Mouse (Mus musculus): ENCODE data around the gene Rbm46. TPM values are rescaled to one million over a fixed set of nuclear protein-coding genes. Genes with fewer than 3 reads are reported as not detected.

Rbm46 gene
- polyA plus RNA-seq, 1 experiment from 2014 or later, result 1.6 TPM

DNA sequence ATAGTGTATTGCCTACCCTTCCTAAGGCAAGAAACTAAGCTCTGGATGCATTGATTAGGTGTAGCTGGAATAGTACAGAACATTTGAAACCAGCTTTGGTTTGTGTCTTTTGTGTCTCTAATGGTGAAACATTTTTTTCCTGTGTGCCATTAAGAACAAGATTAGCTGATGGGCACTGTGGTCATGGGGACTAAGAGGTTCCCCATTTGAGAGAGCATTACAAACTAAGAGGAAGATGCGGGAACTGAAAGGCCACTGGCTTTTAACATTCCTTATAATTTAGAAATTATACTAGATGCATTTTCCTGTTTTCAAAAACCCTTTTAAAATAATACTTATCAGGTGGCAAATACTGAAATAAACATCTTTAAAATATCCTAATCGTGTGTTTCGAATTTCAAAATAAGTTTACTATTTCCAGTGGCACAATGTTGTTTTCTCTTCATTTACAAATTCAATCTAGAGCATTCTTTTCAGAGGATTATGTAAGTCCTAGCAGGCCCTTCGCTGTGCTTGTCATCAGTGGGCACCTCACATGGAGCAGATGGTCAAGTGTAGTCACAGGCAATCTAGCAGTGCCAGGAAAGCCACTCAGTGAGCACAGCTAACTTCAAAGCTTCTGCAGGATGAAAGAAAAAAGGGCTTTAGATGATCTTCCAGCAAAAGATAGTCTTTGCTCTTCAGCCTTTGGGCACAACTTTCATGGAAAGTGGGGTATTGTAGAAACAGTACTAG, 76.4 kb downstream of the Rbm46 start:
- 90% methylated on average over 4 of the region's 4 CpGs for WGBS
- ATAC-seq (ENCODE audit: low FRiP score), result no peak
- no peaks in the 10 kb centered on the region for H3K4me1 ChIP-seq (replicated peaks; ENCODE audit: control insufficient read depth, insufficient read depth, low read length)
- no peaks in the 10 kb centered on the region for H3K27me3 ChIP-seq (ENCODE audit: control insufficient read depth, insufficient read depth, low read length)
- no peaks in the 10 kb centered on the region for H3K36me3 ChIP-seq (replicated peaks; ENCODE audit: control insufficient read depth, insufficient read depth)
- no peak for DNase-seq (ENCODE audit: low spot score)
- H3K27ac ChIP-seq, result no peak overlapping the region
- no peak overlapping the region for H3K4me2 ChIP-seq (replicated peaks)
- no peak overlapping the region for H3K9ac ChIP-seq
- no peak overlapping the region for H3K4me3 ChIP-seq (replicated peaks; ENCODE audit: low read length)
- no peaks in the 10 kb centered on the region for H3K9me3 ChIP-seq (ENCODE audit: control insufficient read depth, low read length)

DNA sequence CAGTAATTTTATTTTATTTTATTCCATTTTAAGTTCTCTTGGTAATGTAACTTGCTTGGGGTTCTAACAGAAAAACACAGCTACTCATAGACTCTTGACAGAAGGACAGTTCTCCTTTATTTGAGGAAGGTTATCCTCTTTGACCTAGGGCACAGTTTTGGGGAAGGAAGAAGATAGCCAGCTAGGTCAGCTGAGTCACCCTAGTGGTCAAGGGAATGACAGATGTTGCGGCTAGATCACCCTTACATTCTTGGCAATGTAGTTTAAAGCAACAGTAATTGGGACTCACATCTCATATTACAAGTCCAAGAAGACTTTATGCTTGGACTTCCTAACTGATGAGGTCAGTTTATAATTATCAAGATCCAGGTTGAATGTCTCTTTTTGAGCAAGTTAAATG, 82.6 kb downstream of the Rbm46 start:
- H3K9me3 ChIP-seq (ENCODE audit: control insufficient read depth, low read length), result no peaks in the 10 kb centered on the region
- no peak for ATAC-seq (ENCODE audit: low FRiP score)
- 80% methylated on average over 1 of the region's 1 CpGs for WGBS

GRCm38 (mm10) chr3:82791663-82792062, 84.6 kb downstream of the Rbm46 start:
- Histone ChIP-seq H3K27ac (no peak overlapping the region), H3K9me3 (ENCODE audit: control insufficient read depth, low read length) (no peaks in the 10 kb centered on the region), H3K4me2 (replicated peaks) (no peak overlapping the region), H3K36me3 (replicated peaks; ENCODE audit: control insufficient read depth, insufficient read depth) (no peaks in the 10 kb centered on the region), H3K27me3 (ENCODE audit: control insufficient read depth, insufficient read depth, low read length) (no peaks in the 10 kb centered on the region), H3K4me1 (replicated peaks; ENCODE audit: control insufficient read depth, insufficient read depth, low read length) (no peaks in the 10 kb centered on the region), H3K4me3 (replicated peaks; ENCODE audit: low read length) (no peak overlapping the region), H3K9ac (no peak overlapping the region)
- DNase-seq (ENCODE audit: low spot score) (no peak), ATAC-seq (ENCODE audit: low FRiP score) (no peak)
- 83% methylated on average over 3 of the region's 3 CpGs for WGBS

More for the DNA sequence above, 82.6 kb downstream of the Rbm46 start:
- H3K4me1 ChIP-seq (replicated peaks; ENCODE audit: control insufficient read depth, insufficient read depth, low read length), result no peaks in the 10 kb centered on the region
- H3K9ac ChIP-seq, result no peak overlapping the region
- DNase-seq (ENCODE audit: low spot score), result no peak
- H3K4me3 ChIP-seq (replicated peaks; ENCODE audit: low read length), result no peak overlapping the region
- H3K27ac ChIP-seq, result no peak overlapping the region
- no peaks in the 10 kb centered on the region for H3K27me3 ChIP-seq (ENCODE audit: control insufficient read depth, insufficient read depth, low read length)
- H3K36me3 ChIP-seq (replicated peaks; ENCODE audit: control insufficient read depth, insufficient read depth), result no peaks in the 10 kb centered on the region
- H3K4me2 ChIP-seq (replicated peaks), result no peak overlapping the region

Other genes starting within 250 kb of the Rbm46 start
- gene Lrat, start 27.5 kb upstream of the Rbm46 start, polyA plus RNA-seq (2014; fragmentation: Nextera tagmentation; extraction: Ambion mirVana), result 0.17 and 0.30 TPM in 2 replicates
- not detected in 2 replicates for gene Fgg, start 131.2 kb upstream of the Rbm46 start, polyA plus RNA-seq (2014; fragmentation: Nextera tagmentation; extraction: Ambion mirVana)
- not detected in 2 replicates for gene Fga, start 149.6 kb upstream of the Rbm46 start, polyA plus RNA-seq (2014; fragmentation: Nextera tagmentation; extraction: Ambion mirVana)
- not detected in 2 replicates for gene Fgb, start 173.4 kb upstream of the Rbm46 start, polyA plus RNA-seq (2014; fragmentation: Nextera tagmentation; extraction: Ambion mirVana)
- gene Plrg1, start 179.0 kb upstream of the Rbm46 start, polyA plus RNA-seq (2014; fragmentation: Nextera tagmentation; extraction: Ambion mirVana), result 99.6 and 108 TPM in 2 replicates

All from hindbrain, embryonic 14.5 days (tissue).